In genomic region chr4:141617863-141618564, GRCm38 (mm10) we compare ENCODE assay signal across 8 mouse cellular contexts. TPM values are rescaled to one million over a fixed set of nuclear protein-coding genes. Genes with fewer than 3 reads are reported as not detected.
DNase-seq lines count a peak whose midpoint lies in the region; ATAC-seq and TF ChIP-seq lines count a peak whose summit lies in the region.

No protein-coding gene starts in this region.

- DNase-seq in cerebellum, adult 9-11 months, result peak; percentile 21
- no peak for DNase-seq in cerebellum, adult 11 months
- peak; percentile 14 for DNase-seq in embryonic facial prominence, embryonic 11.5 days (ENCODE audit: low spot score)
- peak; percentile 83 for DNase-seq in liver, postnatal 0 days
- no peak for DNase-seq in left cerebral cortex, adult 18-20 months (ENCODE audit: low spot score in 2 of 2)
- DNase-seq in layer of hippocampus, postnatal 36 days, result no peak

- H3K36me3 ChIP-seq in embryonic facial prominence, embryonic 11.5 days (replicated peaks; ENCODE audit: control insufficient read depth, insufficient read depth, low read depth, low read length), result no peaks in the 10 kb centered on the region
- no peaks in the 10 kb centered on the region for H3K36me3 ChIP-seq in intestine, embryonic 16.5 days (ENCODE audit: control insufficient read depth, insufficient read depth, low read length)
- H3K36me3 ChIP-seq in liver, postnatal 0 days (replicated peaks; ENCODE audit: insufficient read depth, low read length), result no peaks in the 10 kb centered on the region; the same call in 1 of the 2 replicates
- H3K36me3 ChIP-seq in neural tube, embryonic 15.5 days, result no peaks in the 10 kb centered on the region

- peaks cover 5% of the 10 kb centered on the region; the same call in 1 of the 2 replicates for H3K4me1 ChIP-seq in embryonic facial prominence, embryonic 11.5 days (ENCODE audit: control insufficient read depth, insufficient read depth, low read length)
- H3K4me1 ChIP-seq in intestine, embryonic 16.5 days (ENCODE audit: control insufficient read depth, insufficient read depth, low read length), result peaks cover 16% of the 10 kb centered on the region
- peaks cover 14% of the 10 kb centered on the region for H3K4me1 ChIP-seq in liver, postnatal 0 days (ENCODE audit: insufficient read depth)
- H3K4me1 ChIP-seq in neural tube, embryonic 15.5 days, result peaks cover 12% of the 10 kb centered on the region

- ATAC-seq in embryonic facial prominence, embryonic 11.5 days (replicated peaks; ENCODE audit: insufficient number of reproducible peaks, low FRiP score, low TSS enrichment, low read depth), result no peak
- peak; percentile 82 for ATAC-seq in intestine, embryonic 16.5 days
- ATAC-seq in liver, postnatal 0 days, result peak; percentile 88
- no peak; the same call in 1 of the 2 replicates for ATAC-seq in neural tube, embryonic 15.5 days (ENCODE audit: low FRiP score)

- peak overlapping the region; percentile 49 for H3K4me2 ChIP-seq in embryonic facial prominence, embryonic 11.5 days (ENCODE audit: low read depth, low read length)
- H3K4me2 ChIP-seq in intestine, embryonic 16.5 days (ENCODE audit: low read depth, low read length), result peak overlapping the region; percentile 54
- H3K4me2 ChIP-seq in liver, postnatal 0 days (ENCODE audit: low read depth, low read length), result peak overlapping the region; percentile 74
- H3K4me2 ChIP-seq in neural tube, embryonic 15.5 days, result peak overlapping the region; percentile 48

- H3K4me3 ChIP-seq in embryonic facial prominence, embryonic 11.5 days (ENCODE audit: low read depth, low read length), result peak overlapping the region; percentile 19
- H3K4me3 ChIP-seq in intestine, embryonic 16.5 days (ENCODE audit: low read length), result peak overlapping the region; percentile 56
- H3K4me3 ChIP-seq in liver, postnatal 0 days (ENCODE audit: low read depth, low read length), result peak overlapping the region; percentile 59
- 0 out of 2 replicates have a peak overlapping the region, but pooled peaks have one; percentile 12 for H3K4me3 ChIP-seq in neural tube, embryonic 15.5 days (replicated peaks)

- H3K27ac ChIP-seq in embryonic facial prominence, embryonic 11.5 days (replicated peaks; ENCODE audit: low read depth, low read length), result no peak overlapping the region
- H3K27ac ChIP-seq in intestine, embryonic 16.5 days (ENCODE audit: low read length), result peak overlapping the region; percentile 80
- peak overlapping the region; percentile 84 for H3K27ac ChIP-seq in liver, postnatal 0 days (ENCODE audit: low read depth)
- no peak overlapping the region for H3K27ac ChIP-seq in neural tube, embryonic 15.5 days (replicated peaks)

- no peak for TF ChIP-seq CTCF in liver, postnatal 0 days (IDR thresholded peaks at IDR 0.05; ENCODE audit: low read depth)

- TF ChIP-seq EP300 in liver, postnatal 0 days (IDR thresholded peaks at IDR 0.05; ENCODE audit: low read depth), result no peak

- H3K27me3 ChIP-seq in embryonic facial prominence, embryonic 11.5 days (ENCODE audit: control insufficient read depth, insufficient read depth, low read length), result no peaks in the 10 kb centered on the region
- no peaks in the 10 kb centered on the region for H3K27me3 ChIP-seq in intestine, embryonic 16.5 days (replicated peaks; ENCODE audit: control insufficient read depth, insufficient read depth, low read length)
- H3K27me3 ChIP-seq in liver, postnatal 0 days (ENCODE audit: insufficient read depth, low read length), result no peaks in the 10 kb centered on the region
- no peaks in the 10 kb centered on the region; the same call in 1 of the 2 replicates for H3K27me3 ChIP-seq in neural tube, embryonic 15.5 days (replicated peaks)

- H3K9me3 ChIP-seq in embryonic facial prominence, embryonic 11.5 days (replicated peaks; ENCODE audit: control insufficient read depth, low read length), result no peaks in the 10 kb centered on the region
- no peaks in the 10 kb centered on the region for H3K9me3 ChIP-seq in intestine, embryonic 16.5 days (ENCODE audit: control insufficient read depth, low read length)
- no peaks in the 10 kb centered on the region for H3K9me3 ChIP-seq in liver, postnatal 0 days (ENCODE audit: low read length)
- no peaks in the 10 kb centered on the region for H3K9me3 ChIP-seq in neural tube, embryonic 15.5 days (replicated peaks)

- WGBS in embryonic facial prominence, embryonic 11.5 days, result 15% methylated on average over 21 of the region's 22 CpGs
- 12% methylated on average over 22 of the region's 22 CpGs for WGBS in intestine, embryonic 16.5 days
- WGBS in liver, postnatal 0 days (ENCODE audit: insufficient replicate concordance), result 9% methylated on average over 22 of the region's 22 CpGs
- WGBS in neural tube, embryonic 15.5 days, result 14% methylated on average over 22 of the region's 22 CpGs

- H3K9ac ChIP-seq in embryonic facial prominence, embryonic 11.5 days (replicated peaks; ENCODE audit: low read length), result peak overlapping the region; percentile 37
- peak overlapping the region; percentile 73 for H3K9ac ChIP-seq in intestine, embryonic 16.5 days (ENCODE audit: low read depth, low read length)
- H3K9ac ChIP-seq in liver, postnatal 0 days (replicated peaks), result peak overlapping the region; percentile 76
- peak overlapping the region; percentile 28; the same call in 1 of the 2 replicates for H3K9ac ChIP-seq in neural tube, embryonic 15.5 days (replicated peaks)

RNA-seq across cellular contexts. Expression of gene Tmem82, which starts 0.4 kb away (rescaled TPM):
- 0.17 and 0.42 TPM in 2 replicates for polyA plus RNA-seq in embryonic facial prominence, embryonic 11.5 days (2014; fragmentation: Nextera tagmentation; extraction: Ambion mirVana)
- polyA plus RNA-seq in intestine, embryonic 16.5 days (2015; fragmentation: Nextera tagmentation; extraction: Ambion mirVana), result 31.7 and 36.4 TPM in 2 replicates
- polyA plus RNA-seq in liver, postnatal 0 days (2015; fragmentation: Nextera tagmentation; extraction: Ambion mirVana), result 17.3 and 17.8 TPM in 2 replicates
- polyA plus RNA-seq in neural tube, embryonic 15.5 days (2015; fragmentation: Nextera tagmentation; extraction: Ambion mirVana), result 0.18 and 0.88 TPM in 2 replicates
- under 1 TPM; 0.53 to 0.63 TPM for total RNA-seq in left cerebral cortex, adult 18-20 months (2021)
- under 1 TPM; 0.28 to 0.42 TPM for total RNA-seq in layer of hippocampus, postnatal 36 days (2021)

RNA-seq across cellular contexts. Expression of gene Slc25a34, which starts 5.6 kb away (rescaled TPM):
- not detected in 2 replicates for polyA plus RNA-seq in embryonic facial prominence, embryonic 11.5 days (2014; fragmentation: Nextera tagmentation; extraction: Ambion mirVana)
- polyA plus RNA-seq in intestine, embryonic 16.5 days (2015; fragmentation: Nextera tagmentation; extraction: Ambion mirVana), result 7.4 and 10.5 TPM in 2 replicates
- 0.40 and 0.76 TPM in 2 replicates for polyA plus RNA-seq in liver, postnatal 0 days (2015; fragmentation: Nextera tagmentation; extraction: Ambion mirVana)
- 0.10 and 0.28 TPM in 2 replicates for polyA plus RNA-seq in neural tube, embryonic 15.5 days (2015; fragmentation: Nextera tagmentation; extraction: Ambion mirVana)
- total RNA-seq in left cerebral cortex, adult 18-20 months (2021), result 1 to 10 TPM; 3.9 to 4.1 TPM
- total RNA-seq in layer of hippocampus, postnatal 36 days (2021), result 1 to 10 TPM; 2.6 to 2.9 TPM

RNA-seq across cellular contexts. Expression of gene Fblim1, which starts 12.1 kb away (rescaled TPM):
- 59.3 and 61.3 TPM in 2 replicates for polyA plus RNA-seq in embryonic facial prominence, embryonic 11.5 days (2014; fragmentation: Nextera tagmentation; extraction: Ambion mirVana)
- polyA plus RNA-seq in intestine, embryonic 16.5 days (2015; fragmentation: Nextera tagmentation; extraction: Ambion mirVana), result 63.8 and 66.2 TPM in 2 replicates
- polyA plus RNA-seq in liver, postnatal 0 days (2015; fragmentation: Nextera tagmentation; extraction: Ambion mirVana), result 1.5 and 1.8 TPM in 2 replicates
- 31.0 and 32.2 TPM in 2 replicates for polyA plus RNA-seq in neural tube, embryonic 15.5 days (2015; fragmentation: Nextera tagmentation; extraction: Ambion mirVana)
- 1 to 10 TPM; 1.4 to 1.6 TPM for total RNA-seq in left cerebral cortex, adult 18-20 months (2021)
- total RNA-seq in layer of hippocampus, postnatal 36 days (2021), result 1 to 10 TPM in 1 of 2 experiments, under 1 TPM in 1; 0.50 to 1.0 TPM

RNA-seq across cellular contexts. Expression of gene Plekhm2, which starts 46.7 kb away (rescaled TPM):
- polyA plus RNA-seq in embryonic facial prominence, embryonic 11.5 days (2014; fragmentation: Nextera tagmentation; extraction: Ambion mirVana), result 2.9 and 3.5 TPM in 2 replicates
- polyA plus RNA-seq in intestine, embryonic 16.5 days (2015; fragmentation: Nextera tagmentation; extraction: Ambion mirVana), result 5.5 and 5.9 TPM in 2 replicates
- 1.7 TPM in 2 replicates for polyA plus RNA-seq in liver, postnatal 0 days (2015; fragmentation: Nextera tagmentation; extraction: Ambion mirVana)
- polyA plus RNA-seq in neural tube, embryonic 15.5 days (2015; fragmentation: Nextera tagmentation; extraction: Ambion mirVana), result 6.8 and 8.1 TPM in 2 replicates
- 10 to 100 TPM; 94.6 to 96.9 TPM for total RNA-seq in left cerebral cortex, adult 18-20 months (2021)
- 10 to 100 TPM; 67.4 to 81.7 TPM for total RNA-seq in layer of hippocampus, postnatal 36 days (2021)

Comparison
In these comparisons a context has a peak if more than half of its experiments do, and no peak if none do; other contexts are left out.
1. DNase-seq: peak in cerebellum, adult 9-11 months (single experiment), embryonic facial prominence, embryonic 11.5 days (single experiment) and liver, postnatal 0 days (single experiment); none in cerebellum, adult 11 months (single experiment), left cerebral cortex, adult 18-20 months (0 of 2) and layer of hippocampus, postnatal 36 days (0 of 2).
2. ATAC-seq: peak in intestine, embryonic 16.5 days (single experiment) and liver, postnatal 0 days (single experiment); none in embryonic facial prominence, embryonic 11.5 days (single experiment) and neural tube, embryonic 15.5 days (single experiment).
3. H3K27ac ChIP-seq: peak in intestine, embryonic 16.5 days (single experiment) and liver, postnatal 0 days (single experiment); none in embryonic facial prominence, embryonic 11.5 days (single experiment) and neural tube, embryonic 15.5 days (single experiment).
4. RNA of gene Fblim1, which starts 12.1 kb away (polyA plus RNA-seq): 63.8 to 66.2 TPM in intestine, embryonic 16.5 days, 59.3 to 61.3 TPM in embryonic facial prominence, embryonic 11.5 days and 31.0 to 32.2 TPM in neural tube, embryonic 15.5 days; 1.5 to 1.8 TPM in liver, postnatal 0 days; every median in the first group is over 10 times any median in the second.
5. Peak in every context shown above with its lines, with median percentiles within 50 percentile points of each other: H3K4me2 ChIP-seq, H3K4me3 ChIP-seq and H3K9ac ChIP-seq.